28 mouse cellular contexts compared by ENCODE assay signal in genomic region chr4:129050365-129050764, GRCm38 (mm10). TPM values are rescaled to one million over a fixed set of nuclear protein-coding genes. Genes with fewer than 3 reads are reported as not detected.
DNase-seq lines count a peak whose midpoint lies in the region; ATAC-seq and TF ChIP-seq lines count a peak whose summit lies in the region.
"Had no signal": no experiment of that assay in that cellular context is flagged by ENCODE, and none has a peak within 500 bp of the region (broad histone marks: within the 10 kb centered on the region; RNA-seq: fewer than 3 reads in every experiment).

No protein-coding gene starts in this region.

- H3K4me3 ChIP-seq in forebrain, postnatal 0 days (ENCODE audit: low read depth, low read length) = no peak overlapping the region
- no peak overlapping the region for H3K4me3 ChIP-seq in forebrain, embryonic 15.5 days
- H3K4me3 ChIP-seq in midbrain, embryonic 14.5 days (replicated peaks; ENCODE audit: low read depth, low read length) = no peak overlapping the region
- H3K4me3 ChIP-seq in midbrain, embryonic 10.5 days = no peak overlapping the region
- H3K4me3 ChIP-seq in hindbrain, postnatal 0 days (ENCODE audit: low read length) = no peak overlapping the region

- H3K27ac ChIP-seq in forebrain, postnatal 0 days (ENCODE audit: low read depth, low read length) = no peak overlapping the region; the same call in 1 of the 2 replicates
- no peak overlapping the region for H3K27ac ChIP-seq in forebrain, embryonic 15.5 days (replicated peaks)
- H3K27ac ChIP-seq in midbrain, embryonic 14.5 days (replicated peaks; ENCODE audit: low read depth, low read length) = peak overlapping the region; percentile 88
- H3K27ac ChIP-seq in midbrain, embryonic 10.5 days (replicated peaks) = no peak overlapping the region
- H3K27ac ChIP-seq in hindbrain, postnatal 0 days = peak overlapping the region; percentile 93
- H3K27ac ChIP-seq: forebrain, embryonic 10.5 days; gastrocnemius, adult 2 months; limb, embryonic 10.5 days; stomach, embryonic 15.5 days had no signal

- ATAC-seq in forebrain, postnatal 0 days = no peak
- ATAC-seq in forebrain, embryonic 15.5 days (replicated peaks) = no peak
- ATAC-seq in midbrain, embryonic 14.5 days (ENCODE audit: low FRiP score, low TSS enrichment) = no peak
- no peak for ATAC-seq in hindbrain, postnatal 0 days
- ATAC-seq: inflammation-experienced regulatory T-cells, adult 6 months; Patski had no signal

- DNase-seq in forebrain, postnatal 0 days = no peak
- no peak for DNase-seq in midbrain, embryonic 14.5 days
- DNase-seq in midbrain, embryonic 10.5 days (ENCODE audit: low spot score) = no peak
- no peak for DNase-seq in hindbrain, postnatal 0 days (ENCODE audit: low spot score)
- no peak for DNase-seq in MN1 (ENCODE audit: low spot score)
- DNase-seq in layer of hippocampus, adult 8-10 months (ENCODE audit: low spot score in 2 of 2) = no peak
- DNase-seq: adrenal gland, postnatal 36 days; cerebellum, adult 11 months; gastrocnemius, adult 2 months; kidney, adult 2 months; kidney, postnatal 10 days; lung, adult 2 months; lung, postnatal 14 days; thymus, adult 2 months; thymus, postnatal 4 days had no signal

- H3K36me3 ChIP-seq in forebrain, postnatal 0 days (ENCODE audit: insufficient read depth) = no peaks in the 10 kb centered on the region
- no peaks in the 10 kb centered on the region for H3K36me3 ChIP-seq in forebrain, embryonic 15.5 days
- H3K36me3 ChIP-seq in midbrain, embryonic 14.5 days (ENCODE audit: control insufficient read depth, insufficient read depth, low read length) = no peaks in the 10 kb centered on the region
- H3K36me3 ChIP-seq in midbrain, embryonic 10.5 days = no peaks in the 10 kb centered on the region
- no peaks in the 10 kb centered on the region for H3K36me3 ChIP-seq in hindbrain, postnatal 0 days (ENCODE audit: insufficient read depth, low read length)
- H3K36me3 ChIP-seq: forebrain, embryonic 10.5 days; limb, embryonic 10.5 days; stomach, embryonic 15.5 days had no signal

- peak overlapping the region; percentile 80; the same call in 1 of the 2 replicates for H3K4me2 ChIP-seq in forebrain, postnatal 0 days (ENCODE audit: low read depth)
- no peak overlapping the region for H3K4me2 ChIP-seq in forebrain, embryonic 15.5 days (replicated peaks)
- H3K4me2 ChIP-seq in midbrain, embryonic 14.5 days (ENCODE audit: low read length) = peak overlapping the region; percentile 50
- peak overlapping the region; percentile 91; the same call in 1 of the 2 replicates for H3K4me2 ChIP-seq in hindbrain, postnatal 0 days (ENCODE audit: low read depth, low read length)

- TF ChIP-seq CTCF in forebrain, postnatal 0 days (IDR thresholded peaks at IDR 0.05; ENCODE audit: low read depth) = no peak
- no peak for TF ChIP-seq CTCF in hindbrain, postnatal 0 days (IDR thresholded peaks at IDR 0.05; ENCODE audit: low read depth)

- H3K27me3 ChIP-seq in forebrain, postnatal 0 days (ENCODE audit: insufficient read depth, low read length) = no peaks in the 10 kb centered on the region
- peaks cover 9% of the 10 kb centered on the region; the same call in 1 of the 2 replicates for H3K27me3 ChIP-seq in forebrain, embryonic 15.5 days
- peaks cover 7% of the 10 kb centered on the region; the same call in 1 of the 2 replicates for H3K27me3 ChIP-seq in midbrain, embryonic 14.5 days (ENCODE audit: control insufficient read depth, insufficient read depth, low read length)
- peaks cover 60% of the 10 kb centered on the region for H3K27me3 ChIP-seq in midbrain, embryonic 10.5 days (ENCODE audit: low read depth, poor library complexity, severe bottlenecking)
- H3K27me3 ChIP-seq in hindbrain, postnatal 0 days (ENCODE audit: insufficient read depth, low read length) = no peaks in the 10 kb centered on the region

- H3K4me1 ChIP-seq in forebrain, postnatal 0 days (ENCODE audit: insufficient read depth) = peaks cover 14% of the 10 kb centered on the region; the same call in 1 of the 2 replicates
- H3K4me1 ChIP-seq in forebrain, embryonic 15.5 days = peaks cover 15% of the 10 kb centered on the region
- peaks cover 10% of the 10 kb centered on the region for H3K4me1 ChIP-seq in midbrain, embryonic 14.5 days (ENCODE audit: control insufficient read depth, insufficient read depth, low read length)
- peaks cover 23% of the 10 kb centered on the region for H3K4me1 ChIP-seq in midbrain, embryonic 10.5 days
- H3K4me1 ChIP-seq in hindbrain, postnatal 0 days (ENCODE audit: insufficient read depth, low read length) = no peaks in the 10 kb centered on the region

- no peaks in the 10 kb centered on the region for H3K9me3 ChIP-seq in forebrain, postnatal 0 days (ENCODE audit: low read length)
- H3K9me3 ChIP-seq in forebrain, embryonic 15.5 days = no peaks in the 10 kb centered on the region
- H3K9me3 ChIP-seq in midbrain, embryonic 14.5 days (ENCODE audit: control insufficient read depth, low read length) = no peaks in the 10 kb centered on the region
- H3K9me3 ChIP-seq in midbrain, embryonic 10.5 days (replicated peaks) = no peaks in the 10 kb centered on the region
- no peaks in the 10 kb centered on the region for H3K9me3 ChIP-seq in hindbrain, postnatal 0 days (ENCODE audit: low read length)
- H3K9me3 ChIP-seq: forebrain, embryonic 10.5 days; limb, embryonic 10.5 days; stomach, embryonic 15.5 days had no signal

- no peak overlapping the region for H3K9ac ChIP-seq in forebrain, postnatal 0 days
- no peak overlapping the region for H3K9ac ChIP-seq in forebrain, embryonic 15.5 days (replicated peaks)
- H3K9ac ChIP-seq in midbrain, embryonic 14.5 days (replicated peaks; ENCODE audit: low read length) = no peak overlapping the region
- 0 out of 2 replicates have a peak overlapping the region, but pooled peaks have one; percentile 60 for H3K9ac ChIP-seq in hindbrain, postnatal 0 days (replicated peaks; ENCODE audit: low read length)
- H3K9ac ChIP-seq: stomach, embryonic 15.5 days had no signal

- 65% methylated on average over 4 of the region's 4 CpGs for WGBS in forebrain, postnatal 0 days
- WGBS in forebrain, embryonic 15.5 days = 72% methylated on average over 4 of the region's 4 CpGs
- WGBS in midbrain, embryonic 14.5 days = 73% methylated on average over 4 of the region's 4 CpGs
- WGBS in midbrain, embryonic 10.5 days = 78% methylated on average over 4 of the region's 4 CpGs
- 66% methylated on average over 4 of the region's 4 CpGs for WGBS in hindbrain, postnatal 0 days

RNA-seq across cellular contexts. Expression of gene Rnf19b, which starts 7.7 kb away (rescaled TPM):
- total RNA-seq in forebrain, postnatal 0 days (2014; rRNA removed) = 116 and 135 TPM in 2 replicates
- 31.1 and 32.6 TPM in 2 replicates for polyA plus RNA-seq in forebrain, postnatal 0 days (2015; fragmentation: Nextera tagmentation; extraction: Ambion mirVana)
- polyA plus RNA-seq in forebrain, embryonic 15.5 days (2015; fragmentation: Nextera tagmentation; extraction: Ambion mirVana) = 23.0 and 23.2 TPM in 2 replicates
- 33.8 and 35.3 TPM in 2 replicates for polyA plus RNA-seq in midbrain, embryonic 14.5 days (2014; fragmentation: Nextera tagmentation; extraction: Ambion mirVana)
- 7.1 and 9.0 TPM in 2 replicates for polyA plus RNA-seq in midbrain, embryonic 10.5 days (2016; fragmentation: Nextera tagmentation; extraction: Ambion mirVana)
- total RNA-seq in hindbrain, postnatal 0 days (2014; rRNA removed) = 141 and 156 TPM in 2 replicates
- 29.9 and 31.8 TPM in 2 replicates for polyA plus RNA-seq in hindbrain, postnatal 0 days (2015; fragmentation: Nextera tagmentation; extraction: Ambion mirVana)
- total RNA-seq in layer of hippocampus, adult 8-10 months (2022) = 10 to 100 TPM; 38.6 to 49.5 (median 41.8) TPM

RNA-seq across cellular contexts. Expression of gene Tmem54, which starts 55.0 kb away (rescaled TPM):
- total RNA-seq in forebrain, postnatal 0 days (2014; rRNA removed) = not detected in 2 replicates
- polyA plus RNA-seq in forebrain, postnatal 0 days (2015; fragmentation: Nextera tagmentation; extraction: Ambion mirVana) = not detected in 2 replicates
- polyA plus RNA-seq in forebrain, embryonic 15.5 days (2015; fragmentation: Nextera tagmentation; extraction: Ambion mirVana) = not detected in 2 replicates
- not detected in 2 replicates for polyA plus RNA-seq in midbrain, embryonic 14.5 days (2014; fragmentation: Nextera tagmentation; extraction: Ambion mirVana)
- polyA plus RNA-seq in midbrain, embryonic 10.5 days (2016; fragmentation: Nextera tagmentation; extraction: Ambion mirVana) = 1.0 and 2.1 TPM in 2 replicates
- not detected in 2 replicates for total RNA-seq in hindbrain, postnatal 0 days (2014; rRNA removed)
- 0.19 and 0.39 TPM in 2 replicates for polyA plus RNA-seq in hindbrain, postnatal 0 days (2015; fragmentation: Nextera tagmentation; extraction: Ambion mirVana)
- total RNA-seq in layer of hippocampus, adult 8-10 months (2022) = not detected
- total RNA-seq: adrenal gland, adult 18-20 months; adrenal gland, postnatal 36 days; gastrocnemius, adult 2 months; heart, adult 8-10 months; heart, postnatal 25 days; layer of hippocampus, postnatal 25 days had no signal
- polyA plus RNA-seq: cortical plate, adult 2 months; frontal cortex, adult 2 months; heart, embryonic 14.5 days; inflammation-experienced regulatory T-cells, adult 6 months; Patski had no signal

RNA-seq across cellular contexts. Expression of gene Ak2, which starts 58.6 kb away (rescaled TPM):
- 30.8 and 33.0 TPM in 2 replicates for total RNA-seq in forebrain, postnatal 0 days (2014; rRNA removed)
- 58.5 and 64.2 TPM in 2 replicates for polyA plus RNA-seq in forebrain, postnatal 0 days (2015; fragmentation: Nextera tagmentation; extraction: Ambion mirVana)
- 106 and 116 TPM in 2 replicates for polyA plus RNA-seq in forebrain, embryonic 15.5 days (2015; fragmentation: Nextera tagmentation; extraction: Ambion mirVana)
- polyA plus RNA-seq in midbrain, embryonic 14.5 days (2014; fragmentation: Nextera tagmentation; extraction: Ambion mirVana) = 54.5 and 63.3 TPM in 2 replicates
- polyA plus RNA-seq in midbrain, embryonic 10.5 days (2016; fragmentation: Nextera tagmentation; extraction: Ambion mirVana) = 187 and 205 TPM in 2 replicates
- 24.9 and 32.3 TPM in 2 replicates for total RNA-seq in hindbrain, postnatal 0 days (2014; rRNA removed)
- polyA plus RNA-seq in hindbrain, postnatal 0 days (2015; fragmentation: Nextera tagmentation; extraction: Ambion mirVana) = 78.5 and 82.9 TPM in 2 replicates
- total RNA-seq in layer of hippocampus, adult 8-10 months (2022) = 10 to 100 TPM; 26.3 to 32.0 (median 27.8) TPM

Comparison
In these comparisons a context has a peak if more than half of its experiments do, and no peak if none do; other contexts are left out.
1. H3K27ac ChIP-seq: peak in midbrain, embryonic 14.5 days (single experiment) and hindbrain, postnatal 0 days (single experiment); none in forebrain, postnatal 0 days (single experiment), forebrain, embryonic 15.5 days (single experiment) and midbrain, embryonic 10.5 days (single experiment).